Mouse (Mus musculus) embryonic fibroblast, embryonic 13.5 days (primary cell): ENCODE measurements around the gene Pde4d. TPM values are rescaled to one million over a fixed set of nuclear protein-coding genes. Genes with fewer than 3 reads are reported as not detected.
"Not testable (repeated sequence)": the region's sequence is repeated elsewhere in the genome, so short reads cannot be mapped to it uniquely, and the experiment has no call there.

Experiments used
- H3K27ac ChIP-seq: 2 replicates; pipeline ENCODE4 v1.5.1; 2012; ENCODE audit warnings: low read length, control low read depth, inconsistent platforms; ENCODE audit not compliant: insufficient read depth
- H3K4me1 ChIP-seq: 2 replicates; pipeline ENCODE4 v1.6.1; 2011; ENCODE audit warnings: low read length; ENCODE audit not compliant: control insufficient read depth, insufficient read depth
- H3K4me3 ChIP-seq: 2 replicates; pipeline ENCODE4 v1.5.1; 2011; ENCODE audit warnings: mild to moderate bottlenecking, control low read depth, low read length; ENCODE audit not compliant: insufficient read depth
- CTCF ChIP-seq: IDR thresholded peaks from 2 replicates; pipeline ENCODE4 v1.5.1; 2011; ENCODE audit warnings: mild to moderate bottlenecking, control low read depth, low read length, moderate library complexity, borderline replicate concordance; ENCODE audit not compliant: insufficient read depth
- POLR2A ChIP-seq: IDR thresholded peaks from 2 replicates; pipeline ENCODE4 v1.6.1; 2011; ENCODE audit warnings: low read depth, mild to moderate bottlenecking, control low read depth, low read length, moderate library complexity
- polyA plus RNA-seq: library from polyadenylated mRNA; stranded (reverse); fragments of >200 nt; gene quantifications from 2 replicates; pipeline ENCODE4 v1.2.4, GENCODE M21; 2011; ENCODE audit warnings: low read depth; ENCODE audit not compliant: missing spikeins, insufficient read length

The Pde4d gene
- polyA plus RNA-seq, 1 experiment = 26.9 TPM

DNA sequence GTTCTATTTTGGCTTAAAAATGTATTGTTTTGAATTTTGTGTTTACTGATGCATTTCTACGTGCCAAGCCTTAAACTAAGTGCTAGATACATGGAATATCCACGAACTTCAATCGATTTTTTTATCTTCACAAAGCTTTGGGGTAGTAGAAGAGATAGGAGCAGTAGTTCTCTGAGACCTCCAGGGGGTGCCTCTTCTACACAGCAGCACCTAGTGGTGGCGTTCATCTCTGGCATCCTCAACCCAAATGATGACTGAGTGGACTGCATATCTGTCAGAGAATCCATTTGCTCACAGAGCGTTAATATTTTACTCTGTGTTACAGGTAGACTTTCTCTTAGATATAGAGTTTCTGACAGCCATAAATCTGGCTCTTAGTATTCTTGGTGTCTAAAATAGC lies 272.5 kb downstream of the Pde4d start:
- Histone ChIP-seq H3K4me1 (no peaks in the 10 kb centered on the region), H3K4me3 (no peak overlapping the region), H3K27ac (no peak overlapping the region)
- TF ChIP-seq POLR2A (no peak), CTCF (no peak)

DNA sequence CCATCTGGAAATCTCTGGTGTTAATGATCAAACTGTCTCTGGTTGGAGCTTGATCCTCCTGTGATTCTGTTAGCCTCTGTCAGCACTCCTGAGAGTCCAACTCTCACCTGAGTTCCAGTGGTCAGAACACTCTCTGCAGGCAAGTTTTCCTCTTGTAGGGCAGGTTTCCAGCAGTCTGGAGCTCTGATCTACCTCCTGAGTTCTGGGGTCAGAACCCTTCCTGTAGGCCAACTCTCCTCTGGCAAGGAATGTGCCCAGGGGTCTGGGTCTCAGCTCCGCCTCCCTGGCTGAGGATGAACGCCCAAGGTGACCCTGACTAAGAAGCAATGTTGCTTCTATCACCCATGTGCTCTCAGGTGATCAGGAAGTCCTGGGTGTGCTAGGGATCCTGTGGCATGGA lies 284.6 kb downstream of the Pde4d start:
- not testable (repeated sequence) for H3K4me1 ChIP-seq, H3K27ac ChIP-seq, H3K4me3 ChIP-seq

- Histone ChIP-seq H3K4me1 (peaks cover 4% of the 10 kb centered on the region; the same call in 1 of the 2 replicates), H3K27ac (peak overlapping the region; percentile 34), H3K4me3 (no peak overlapping the region)
- TF ChIP-seq POLR2A (no peak), CTCF (no peak)
Observed at GRCm38 (mm10) chr13:108751155-108751840, 301.6 kb downstream of the Pde4d start.

DNA sequence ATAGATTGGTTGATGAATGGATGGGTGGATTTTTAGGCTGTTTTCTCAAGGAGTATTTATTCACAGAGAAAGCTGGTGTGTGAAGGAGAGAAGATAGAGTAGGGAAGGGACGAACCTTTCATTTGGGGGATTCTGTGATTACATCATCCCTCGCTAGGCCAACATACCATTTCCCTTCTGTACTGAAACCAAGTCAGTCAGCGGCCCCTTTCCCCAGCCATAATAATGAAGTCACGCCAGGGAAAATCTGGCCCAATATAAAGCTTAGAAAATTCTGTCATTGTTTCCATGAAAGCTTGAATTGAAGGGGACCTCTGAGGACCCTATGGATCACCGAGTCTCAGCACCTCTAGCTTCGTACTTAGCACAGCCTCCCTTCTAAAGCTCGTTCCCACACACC lies 307.7 kb downstream of the Pde4d start:
- TF ChIP-seq POLR2A (no peak), CTCF (no peak)
- H3K4me3 ChIP-seq = no peak overlapping the region
- no peak overlapping the region for H3K27ac ChIP-seq
- peaks cover 6% of the 10 kb centered on the region for H3K4me1 ChIP-seq

GRCm38 (mm10) chr13:108758331-108758730 lies 308.6 kb downstream of the Pde4d start:
- Histone ChIP-seq H3K4me3 (no peak overlapping the region), H3K27ac (no peak overlapping the region), H3K4me1 (peaks cover 6% of the 10 kb centered on the region)
- TF ChIP-seq CTCF = no peak
- no peak for TF ChIP-seq POLR2A

GRCm38 (mm10) chr13:108759140-108759539 lies 309.4 kb downstream of the Pde4d start:
- H3K4me1 ChIP-seq = peaks cover 6% of the 10 kb centered on the region
- TF ChIP-seq CTCF (no peak), POLR2A (no peak)
- no peak overlapping the region for H3K4me3 ChIP-seq
- H3K27ac ChIP-seq = no peak overlapping the region

GRCm38 (mm10) chr13:108763295-108763694 lies 313.5 kb downstream of the Pde4d start:
- Histone ChIP-seq H3K4me3 (no peak overlapping the region), H3K27ac (no peak overlapping the region), H3K4me1 (no peaks in the 10 kb centered on the region)
- no peak for TF ChIP-seq POLR2A
- no peak for TF ChIP-seq CTCF

- no peak overlapping the region for H3K27ac ChIP-seq
- H3K4me1 ChIP-seq = no peaks in the 10 kb centered on the region
- TF ChIP-seq POLR2A = no peak
- TF ChIP-seq CTCF = no peak
- H3K4me3 ChIP-seq = no peak overlapping the region
Observed at GRCm38 (mm10) chr13:108766020-108766727, 316.4 kb downstream of the Pde4d start.

- Histone ChIP-seq H3K27ac (no peak overlapping the region), H3K4me1 (no peaks in the 10 kb centered on the region), H3K4me3 (no peak overlapping the region)
- no peak for TF ChIP-seq CTCF
Observed at GRCm38 (mm10) chr13:108769465-108770056, 319.8 kb downstream of the Pde4d start.

DNA sequence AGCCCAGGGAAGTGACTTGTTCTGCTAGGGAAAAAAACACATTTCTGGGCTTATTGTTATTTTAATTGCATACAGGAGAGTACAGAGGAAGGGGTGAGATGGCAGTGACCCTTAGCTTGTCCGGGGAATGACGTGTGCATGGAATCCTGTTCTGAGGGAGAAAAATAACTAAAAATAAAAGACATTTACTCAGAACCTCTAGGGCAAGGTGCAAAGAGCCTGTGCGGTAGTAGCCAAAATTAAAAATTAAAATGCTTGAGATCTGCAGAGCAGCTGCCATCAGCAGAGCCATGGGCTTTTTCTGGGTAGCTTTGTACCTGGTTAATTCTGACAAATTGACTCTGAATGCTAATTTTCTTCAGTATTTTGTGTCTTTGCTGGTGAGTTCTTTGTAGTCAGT lies 322.6 kb downstream of the Pde4d start:
- H3K4me3 ChIP-seq = no peak overlapping the region
- peaks cover 4% of the 10 kb centered on the region for H3K4me1 ChIP-seq
- no peak overlapping the region for H3K27ac ChIP-seq
- TF ChIP-seq POLR2A = no peak
- no peak for TF ChIP-seq CTCF

DNA sequence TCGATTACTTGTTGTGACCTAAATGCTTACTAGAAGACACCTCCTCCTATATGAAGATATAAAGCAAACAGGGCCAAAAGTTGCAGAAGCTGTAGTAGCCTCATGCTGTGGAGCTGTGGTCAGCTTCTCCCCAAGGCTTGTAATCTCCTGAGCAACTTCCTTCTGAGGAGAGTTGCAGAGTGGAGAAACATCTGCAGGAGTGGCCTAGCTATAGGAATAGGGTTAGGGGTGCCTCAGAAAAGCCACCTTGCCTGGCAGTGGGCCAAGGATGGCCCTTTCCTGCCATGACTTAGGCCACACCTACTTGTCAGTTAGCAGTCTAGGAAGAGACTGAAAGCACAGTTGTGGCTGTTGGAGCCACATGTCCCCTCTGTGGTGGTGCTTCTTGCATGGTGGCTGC lies 325.2 kb downstream of the Pde4d start:
- H3K4me1 ChIP-seq = peaks cover 4% of the 10 kb centered on the region
- no peak overlapping the region for H3K27ac ChIP-seq
- no peak overlapping the region for H3K4me3 ChIP-seq
- TF ChIP-seq POLR2A = no peak
- TF ChIP-seq CTCF = no peak
